Mouse (Mus musculus) ovary, postnatal 14 days (tissue): ENCODE results near the gene Mybph.
A peak's percentile ranks its signal among the peaks of the same experiment; 100 is the strongest.

Experiments used
- DNase-seq: peaks from one replicate; pipeline ENCODE4 v3.0.0; 2022; ENCODE audit warnings: low spot score

The Mybph gene

DNA sequence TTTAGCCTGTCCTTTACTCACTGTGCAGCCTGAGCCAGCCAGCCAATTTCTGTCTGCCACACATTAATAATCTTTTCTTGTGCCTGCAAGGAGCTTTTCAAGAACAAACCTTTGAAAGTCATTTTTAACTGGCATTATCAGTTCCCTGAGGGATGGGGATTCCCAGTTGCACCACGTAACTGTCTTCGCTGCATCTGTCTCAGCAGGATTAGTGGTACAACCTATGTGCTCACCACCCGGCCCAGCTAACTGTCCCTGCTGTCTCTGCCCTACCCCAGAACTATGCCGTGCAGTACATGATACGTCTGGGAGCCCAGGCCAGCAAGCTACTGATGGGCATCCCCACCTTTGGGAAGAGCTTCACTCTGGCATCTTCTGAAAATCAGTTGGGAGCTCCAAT, 5.0 kb upstream of the Mybph start:
- no peak for DNase-seq

DNA sequence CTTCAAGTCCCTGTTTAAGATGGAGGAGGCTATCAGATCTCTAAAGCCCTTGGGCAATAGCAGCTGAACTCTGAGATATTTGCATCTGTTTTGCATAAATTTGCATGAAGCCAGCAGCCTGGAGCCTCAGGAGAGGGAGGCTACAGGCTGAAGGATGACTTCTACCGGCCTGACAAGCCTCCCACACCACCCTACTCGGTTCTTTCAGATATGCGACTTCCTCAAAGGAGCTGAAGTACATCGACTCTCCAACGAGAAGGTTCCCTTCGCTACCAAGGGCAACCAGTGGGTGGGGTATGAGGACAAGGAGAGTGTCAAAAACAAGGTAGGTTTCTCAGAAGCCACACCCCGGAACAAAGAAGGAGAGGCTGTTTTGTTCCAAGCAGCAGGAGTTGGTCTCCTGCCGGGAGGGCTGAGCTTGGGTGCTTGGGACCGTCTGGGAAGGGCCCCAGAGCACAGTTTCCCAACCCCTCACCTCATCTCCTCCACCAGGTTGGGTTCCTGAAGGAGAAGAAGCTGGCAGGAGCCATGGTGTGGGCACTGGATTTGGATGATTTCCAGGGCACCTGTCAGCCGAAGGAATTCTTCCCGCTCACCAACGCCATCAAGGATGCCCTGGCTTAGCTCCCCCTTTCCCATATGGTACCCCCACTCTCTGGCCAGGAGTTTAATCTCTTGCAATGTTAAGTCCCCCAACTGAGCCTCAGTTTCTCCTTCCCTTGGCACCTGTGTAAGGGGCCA, 4.1 kb upstream of the Mybph start:
- peak; percentile 28 for DNase-seq

GRCm38 (mm10) chr1:134191192-134191591, 2.1 kb upstream of the Mybph start:
- no peak for DNase-seq

- DNase-seq: no peak
These were observed 1.2 kb upstream of the Mybph start for GRCm38 (mm10) chr1:134192024-134192423.

GRCm38 (mm10) chr1:134193674-134194197, 488 bp downstream of the Mybph start:
- DNase-seq: no peak

DNA sequence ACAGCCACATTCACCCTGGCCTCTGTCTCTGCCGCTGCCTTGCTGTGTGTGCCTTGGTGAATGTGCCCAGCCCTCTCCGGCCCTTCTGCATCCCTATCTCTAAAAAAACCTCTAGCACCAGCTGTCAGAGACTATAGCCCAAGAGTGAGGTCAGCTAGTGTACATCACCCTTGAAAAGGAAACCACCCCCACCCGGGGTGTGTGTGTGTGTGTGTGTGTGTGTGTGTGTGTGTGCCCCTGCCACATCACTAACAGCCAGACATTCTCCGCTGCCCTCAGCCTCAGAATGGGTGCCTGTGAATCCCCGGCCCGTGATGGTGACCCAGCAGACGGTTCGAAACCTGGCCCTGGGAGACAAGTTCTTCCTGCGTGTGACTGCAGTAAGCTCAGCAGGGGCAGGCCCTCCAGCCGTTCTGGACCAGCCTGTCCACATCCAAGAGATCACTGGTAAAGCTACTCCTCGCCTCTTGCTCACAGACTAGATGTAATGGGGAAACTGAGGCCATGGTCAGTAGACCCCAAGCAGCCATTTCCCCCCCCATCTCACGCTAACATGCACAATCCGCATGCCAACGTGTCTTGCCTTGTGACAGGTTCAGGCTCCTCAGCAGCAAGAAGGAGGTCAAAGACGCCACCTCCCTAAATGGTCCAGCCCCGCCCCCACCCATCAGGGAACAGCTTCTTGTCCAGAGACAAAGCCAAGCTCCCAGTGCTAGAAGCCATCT, 1.2 kb downstream of the Mybph start:
- DNase-seq: no peak

DNA sequence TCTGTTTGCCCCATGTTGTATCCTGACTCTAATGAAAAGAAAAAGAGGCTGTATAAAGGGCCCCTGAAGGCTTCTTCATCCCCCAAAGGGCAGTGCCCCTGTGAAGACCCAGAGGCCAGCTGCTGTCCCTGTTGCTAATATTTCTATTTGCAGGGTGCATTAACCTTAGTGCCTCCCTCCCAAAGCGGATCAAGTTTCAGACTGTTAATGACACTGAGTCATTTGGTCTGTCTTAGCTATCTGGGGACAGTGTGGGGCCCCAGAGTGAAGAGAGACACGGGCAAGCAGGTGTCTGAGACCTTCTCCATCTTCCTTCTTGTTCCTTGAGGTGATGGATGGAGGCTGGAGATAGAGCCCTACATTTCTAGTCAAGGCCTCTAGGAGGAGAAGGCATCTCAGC, 1.9 kb downstream of the Mybph start:
- no peak for DNase-seq

DNA sequence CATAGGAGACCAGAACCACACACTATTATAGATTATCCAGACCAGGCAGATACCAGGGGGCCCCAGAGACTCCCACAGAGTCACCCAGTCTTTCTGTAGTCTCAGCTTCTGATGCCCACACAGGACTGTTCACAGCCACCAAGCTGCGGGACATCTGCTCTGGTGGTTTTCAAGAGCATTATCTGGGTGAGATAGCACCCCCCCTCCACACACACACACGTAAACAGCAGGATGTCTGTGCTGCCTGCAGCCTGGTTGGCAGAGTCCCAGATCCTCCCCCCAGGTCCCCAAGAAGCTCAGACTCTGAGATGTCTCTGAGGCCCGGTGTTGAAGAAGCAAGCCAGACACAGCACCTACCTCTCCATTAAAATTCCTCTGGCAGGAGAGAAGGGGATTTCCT, 2.3 kb downstream of the Mybph start:
- no peak for DNase-seq

- DNase-seq: no peak
These were observed 2.7 kb downstream of the Mybph start for GRCm38 (mm10) chr1:134195979-134196378.

GRCm38 (mm10) chr1:134196386-134196785, 3.1 kb downstream of the Mybph start:
- DNase-seq: peak; percentile 63

- DNase-seq: no peak
These were observed 4.2 kb downstream of the Mybph start for GRCm38 (mm10) chr1:134197325-134197982.

DNA sequence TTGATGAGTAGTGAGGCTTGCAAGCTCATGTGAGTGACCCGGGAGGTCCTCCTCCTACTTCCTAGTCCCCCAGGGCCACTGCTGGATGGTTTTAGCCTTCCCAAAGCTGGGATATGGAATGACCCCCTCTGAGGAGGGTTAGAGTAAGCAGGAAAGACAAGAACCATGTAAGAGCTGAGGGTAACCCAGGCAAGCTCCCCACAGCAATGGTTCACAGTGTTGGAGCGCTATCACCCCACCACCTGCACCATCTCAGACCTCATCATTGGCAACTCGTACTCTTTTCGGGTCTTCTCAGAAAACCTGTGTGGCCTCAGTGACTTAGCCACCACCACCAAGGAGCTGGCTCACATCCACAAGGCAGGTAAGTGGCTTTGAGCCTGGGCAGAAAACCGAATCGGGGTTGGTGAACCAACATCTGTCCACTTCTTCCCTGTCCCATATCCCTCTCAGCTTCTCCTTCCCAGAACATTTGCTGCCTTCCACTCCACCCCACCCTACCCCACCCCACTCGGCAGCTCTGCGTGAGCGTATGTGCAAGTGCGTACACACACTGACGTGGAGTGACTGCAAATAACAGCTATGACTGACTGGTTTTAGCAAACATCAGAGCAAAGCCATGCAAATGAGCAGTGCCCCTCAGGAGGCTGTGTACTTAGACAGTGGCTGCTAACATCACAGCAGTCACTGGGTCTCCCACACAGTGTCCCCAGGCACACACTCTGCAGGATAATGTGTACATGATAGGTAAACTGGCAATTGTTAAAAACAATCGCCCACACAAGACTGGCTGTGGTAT, 5.1 kb downstream of the Mybph start:
- DNase-seq: no peak

GRCm38 (mm10) chr1:134200481-134200880, 7.2 kb downstream of the Mybph start:
- DNase-seq: no peak

DNA sequence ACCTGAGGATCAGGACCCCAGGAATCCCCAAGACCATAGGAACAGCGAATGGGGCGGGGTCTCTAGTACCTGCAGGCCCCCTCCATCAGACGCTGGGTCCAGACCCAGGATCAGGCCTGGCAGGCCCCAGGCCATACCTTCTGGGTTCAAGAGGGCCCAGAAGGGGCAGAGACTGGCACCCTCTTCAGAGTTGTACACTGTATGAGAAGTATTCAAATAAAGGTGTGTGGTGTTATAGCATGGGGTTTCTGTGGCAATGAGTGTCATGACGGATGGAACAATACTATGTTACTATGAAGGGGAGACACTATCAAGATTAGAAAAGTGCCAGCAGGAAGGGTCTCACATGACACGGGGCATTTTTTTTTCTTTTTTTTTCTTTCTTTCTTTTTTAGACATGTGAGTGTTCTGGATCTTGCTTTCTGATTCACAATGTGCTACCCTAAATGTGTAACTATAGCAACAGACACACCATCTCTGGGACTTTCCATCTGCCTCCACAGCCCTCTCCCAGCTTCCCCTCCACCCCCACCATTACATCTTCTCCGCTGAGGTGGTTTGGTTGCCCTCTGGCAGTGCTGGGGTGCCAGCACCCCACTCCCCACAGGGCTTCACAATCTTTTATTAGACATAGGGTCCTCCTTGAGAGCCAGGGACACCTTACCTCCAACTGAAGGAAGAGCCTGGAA, 7.9 kb downstream of the Mybph start:
- no peak for DNase-seq

- peak; percentile 58 for DNase-seq
These were observed 8.6 kb downstream of the Mybph start for GRCm38 (mm10) chr1:134201751-134202420.

DNA sequence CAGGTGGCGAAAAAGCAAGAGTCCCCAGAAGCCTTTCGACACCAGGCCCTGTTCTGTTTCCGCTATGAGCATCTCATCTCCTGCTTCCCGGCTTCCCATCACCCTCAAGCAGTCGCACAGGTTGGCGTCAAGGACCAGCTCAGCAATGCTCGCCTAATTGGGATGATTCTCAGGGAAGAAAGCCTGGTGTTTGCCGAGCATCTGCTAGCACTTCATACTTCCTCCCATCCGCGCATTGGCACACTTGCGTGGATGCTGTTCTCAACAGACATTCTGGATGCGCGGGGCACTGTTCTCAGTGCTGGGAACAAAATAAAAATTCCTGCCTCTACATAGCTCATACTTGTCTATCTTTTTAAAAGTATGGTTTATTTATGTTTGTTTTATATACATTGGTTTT, 11.0 kb downstream of the Mybph start:
- DNase-seq: no peak

DNA sequence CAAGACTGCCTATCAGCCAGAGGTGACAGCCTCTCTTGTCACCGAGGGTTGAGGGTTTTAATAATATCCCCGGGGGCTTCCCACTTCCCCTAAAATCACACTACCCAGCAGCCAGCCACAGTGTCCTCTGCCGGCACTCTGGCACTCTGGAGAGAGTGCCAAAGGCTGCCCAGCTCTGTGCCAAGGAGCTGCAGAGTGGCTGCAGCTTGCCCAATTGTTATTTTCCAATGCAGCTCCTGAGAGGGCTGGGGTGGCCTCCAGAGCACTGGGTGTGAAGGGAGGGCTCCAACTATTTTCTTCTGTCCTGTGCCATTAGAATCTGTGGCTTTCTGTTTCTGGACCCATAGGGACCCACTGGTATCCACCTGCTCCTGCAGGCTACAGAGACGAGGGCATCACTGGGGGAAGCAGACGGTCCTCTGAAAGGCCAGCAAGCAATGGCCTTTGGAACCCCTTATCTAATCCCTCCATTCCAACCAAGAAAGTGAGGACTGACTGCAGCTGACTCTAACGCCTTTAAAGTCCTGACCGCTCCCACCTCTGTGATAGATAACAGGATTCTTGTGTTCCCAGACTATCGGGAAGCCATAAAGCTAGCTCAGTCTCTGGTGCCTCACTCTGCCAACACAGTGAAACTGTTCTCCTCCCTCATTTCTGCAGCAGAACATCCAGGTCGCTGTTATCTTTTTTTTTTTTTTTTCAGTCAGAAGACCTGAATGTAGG, 12.2 kb downstream of the Mybph start:
- DNase-seq: no peak

GRCm38 (mm10) chr1:134206085-134206484, 12.8 kb downstream of the Mybph start:
- no peak for DNase-seq

GRCm38 (mm10) chr1:134210179-134210755, 17.0 kb downstream of the Mybph start:
- DNase-seq: no peak

- no peak for DNase-seq
These were observed 17.8 kb downstream of the Mybph start for GRCm38 (mm10) chr1:134211043-134211442.
